Mouse (Mus musculus): ENCODE results near the gene Twf2. TPM values are rescaled to one million over a fixed set of nuclear protein-coding genes. Genes with fewer than 3 reads are reported as not detected.

Twf2 gene
- total RNA-seq, 1 experiment from 2014 or later: 102 TPM

DNA sequence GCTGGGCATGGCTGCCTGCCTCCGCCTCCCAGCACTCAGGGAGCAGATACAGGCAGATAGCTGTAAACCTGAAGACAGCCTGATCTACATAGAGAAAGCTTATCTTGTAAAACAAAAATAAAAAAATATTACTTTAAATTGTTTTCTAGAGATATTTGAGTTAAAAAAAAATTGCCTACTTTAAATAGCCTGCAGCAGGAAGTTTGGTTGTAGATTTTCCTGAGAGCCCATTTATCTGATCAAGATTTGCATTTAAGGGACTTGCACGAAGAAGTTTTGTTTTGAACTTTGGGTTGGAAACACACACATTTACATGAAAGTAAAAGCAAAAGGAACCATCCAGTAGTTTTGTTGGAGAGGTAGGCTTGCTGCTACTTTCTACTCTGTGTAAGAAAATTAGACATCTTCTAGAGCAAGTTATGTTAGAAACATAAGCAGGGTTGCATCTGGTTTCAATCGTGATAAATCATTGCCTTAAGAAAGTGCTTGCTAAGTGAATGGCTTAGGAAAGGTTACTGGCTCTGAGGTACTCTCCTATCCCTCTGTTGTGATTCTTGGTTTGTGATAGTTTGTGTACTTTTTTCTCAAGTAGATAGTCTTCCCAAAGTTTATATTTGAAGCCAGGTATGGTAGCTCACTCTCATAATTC is 27.2 kb upstream of the Twf2 start:
- no peak for ATAC-seq (ENCODE audit: extremely low read depth, insufficient number of reproducible peaks, low FRiP score, poor library complexity, severe bottlenecking)

DNA sequence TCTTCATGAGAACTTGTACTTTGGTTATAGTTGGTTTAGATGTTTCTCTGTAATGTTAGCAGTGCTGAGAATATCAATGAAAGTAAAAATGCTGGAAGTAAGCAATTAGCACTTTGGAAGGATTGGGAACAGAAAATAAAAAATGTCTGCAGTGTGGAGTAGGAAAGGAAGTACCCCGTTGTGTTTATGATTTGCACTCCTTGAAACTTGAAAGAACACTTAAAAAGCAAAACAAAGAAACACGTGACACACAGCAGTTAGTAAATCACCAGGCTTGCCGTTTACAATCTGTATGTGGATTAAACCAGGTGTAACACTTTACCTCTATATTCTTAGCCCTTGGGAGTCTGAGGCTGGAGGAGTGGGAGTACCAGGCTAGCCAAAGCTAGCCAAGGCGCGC is 26.1 kb upstream of the Twf2 start:
- no peak for ATAC-seq (ENCODE audit: extremely low read depth, insufficient number of reproducible peaks, low FRiP score, poor library complexity, severe bottlenecking)

DNA sequence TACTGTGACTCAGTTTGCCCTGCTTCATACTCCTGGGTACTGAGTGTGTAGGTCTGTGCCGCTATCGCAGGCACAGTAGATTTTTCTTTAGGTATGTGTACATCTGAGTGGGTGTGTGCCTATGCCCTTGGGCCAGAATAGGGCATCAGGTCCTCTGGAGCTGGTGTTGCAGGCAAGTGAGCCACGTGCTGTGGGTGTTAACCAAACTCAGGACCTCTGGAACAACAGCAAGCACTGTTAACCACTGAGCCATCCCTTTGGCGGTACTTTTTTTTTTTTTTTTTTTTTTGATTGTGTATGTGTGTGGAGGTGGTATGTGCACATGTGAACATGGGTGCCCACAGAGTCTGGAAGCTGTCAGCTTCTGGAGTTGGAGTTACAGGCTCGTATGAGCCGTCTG is 25.1 kb upstream of the Twf2 start:
- ATAC-seq (ENCODE audit: extremely low read depth, insufficient number of reproducible peaks, low FRiP score, poor library complexity, severe bottlenecking): no peak

DNA sequence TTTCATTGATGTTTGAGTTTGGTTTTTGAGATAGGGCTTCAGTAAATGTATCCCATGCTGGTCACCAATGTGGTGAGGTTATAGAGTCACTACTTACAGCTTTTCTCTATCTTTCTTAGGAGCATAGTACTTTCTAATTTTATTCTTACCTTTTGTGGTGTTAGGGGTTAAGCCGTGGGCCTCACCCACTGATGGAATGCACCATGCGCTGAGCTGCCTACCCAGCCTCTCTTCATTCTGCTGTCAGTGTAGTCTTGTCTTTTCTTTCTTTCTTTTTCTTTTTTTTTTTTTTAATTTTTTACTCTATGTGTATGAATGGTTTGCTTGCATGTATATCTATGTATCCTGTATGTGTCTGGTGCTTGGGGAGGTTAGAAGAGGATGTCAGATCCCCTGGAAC is 23.5 kb upstream of the Twf2 start:
- ATAC-seq (ENCODE audit: extremely low read depth, insufficient number of reproducible peaks, low FRiP score, poor library complexity, severe bottlenecking): no peak

DNA sequence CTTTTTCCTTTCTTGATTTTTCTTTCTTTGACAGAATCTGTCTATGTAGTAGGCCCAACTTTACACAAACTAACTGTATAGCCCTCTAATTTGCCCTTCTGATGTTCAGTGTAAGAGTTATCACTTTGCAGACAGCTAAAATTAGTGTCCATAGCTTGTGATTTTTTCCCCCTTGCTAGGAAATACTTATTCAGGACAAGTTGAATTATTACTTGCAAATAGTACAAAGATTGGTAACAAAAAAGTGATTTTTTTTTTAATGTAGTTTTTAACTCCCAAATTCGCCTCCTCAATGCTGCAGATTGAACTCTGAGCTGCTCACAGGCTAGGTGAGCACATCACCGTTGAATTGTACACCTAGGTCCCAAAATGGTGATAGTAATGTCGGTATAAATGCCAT is 22.9 kb upstream of the Twf2 start:
- ATAC-seq (ENCODE audit: extremely low read depth, insufficient number of reproducible peaks, low FRiP score, poor library complexity, severe bottlenecking): no peak

DNA sequence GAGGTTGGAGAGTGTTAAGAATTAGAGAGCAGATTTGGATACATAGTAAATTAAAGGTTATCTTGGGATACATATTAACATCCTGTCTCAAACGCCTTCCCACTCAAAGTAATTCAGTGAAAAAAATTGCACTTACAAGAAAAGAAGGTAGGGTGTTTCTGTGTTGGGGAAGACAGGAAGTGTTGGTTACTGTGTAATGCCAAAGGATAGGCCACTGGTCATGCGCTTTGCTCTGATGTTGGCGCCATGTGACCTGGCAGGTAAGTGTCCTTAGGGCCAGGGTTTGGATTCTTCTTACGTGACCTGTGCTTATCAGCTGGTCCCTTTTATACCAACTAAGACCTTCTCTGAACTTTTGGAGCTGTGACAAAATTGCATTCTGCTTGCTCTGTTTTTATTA is 20.8 kb upstream of the Twf2 start:
- ATAC-seq (ENCODE audit: extremely low read depth, insufficient number of reproducible peaks, low FRiP score, poor library complexity, severe bottlenecking): no peak

DNA sequence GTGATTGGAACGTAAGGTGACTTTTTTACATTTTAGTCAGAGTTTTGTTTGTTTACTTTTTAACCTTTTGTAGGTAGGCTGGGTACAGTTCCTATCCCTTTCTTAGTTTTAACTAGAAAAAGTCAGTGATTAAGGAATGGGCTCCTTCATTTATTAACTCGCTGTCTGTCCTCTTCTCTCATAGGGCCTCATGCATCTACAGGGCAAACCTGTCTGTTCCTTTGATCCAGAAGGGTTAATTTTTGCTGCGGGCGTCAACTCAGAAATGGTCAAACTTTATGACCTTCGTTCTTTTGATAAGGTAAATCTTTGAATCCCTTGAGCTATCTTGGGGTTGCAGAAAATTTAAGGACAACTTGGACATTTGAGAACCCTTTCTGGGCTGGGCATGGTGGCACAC is 18.9 kb upstream of the Twf2 start:
- no peak for ATAC-seq (ENCODE audit: extremely low read depth, insufficient number of reproducible peaks, low FRiP score, poor library complexity, severe bottlenecking)

DNA sequence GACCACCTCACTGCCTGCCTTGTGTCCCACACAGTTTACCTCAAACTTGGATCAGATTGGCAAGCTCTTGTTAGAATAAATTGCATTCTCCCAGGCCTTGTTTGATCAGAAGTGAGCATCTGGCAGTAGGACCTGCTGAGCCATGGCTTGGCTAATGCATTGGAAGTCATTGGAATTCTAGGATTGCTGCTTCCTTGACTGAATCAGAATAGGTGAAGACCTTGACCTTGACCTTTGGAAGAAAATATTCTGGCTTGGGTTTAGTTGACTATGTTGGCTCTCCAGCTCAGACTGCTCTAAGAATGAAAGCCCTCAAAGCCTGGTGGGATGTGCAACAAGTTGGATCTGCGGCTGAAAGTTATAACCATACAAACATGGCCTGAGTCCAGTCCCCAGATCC is 11.6 kb upstream of the Twf2 start:
- ATAC-seq (ENCODE audit: extremely low read depth, insufficient number of reproducible peaks, low FRiP score, poor library complexity, severe bottlenecking): no peak

DNA sequence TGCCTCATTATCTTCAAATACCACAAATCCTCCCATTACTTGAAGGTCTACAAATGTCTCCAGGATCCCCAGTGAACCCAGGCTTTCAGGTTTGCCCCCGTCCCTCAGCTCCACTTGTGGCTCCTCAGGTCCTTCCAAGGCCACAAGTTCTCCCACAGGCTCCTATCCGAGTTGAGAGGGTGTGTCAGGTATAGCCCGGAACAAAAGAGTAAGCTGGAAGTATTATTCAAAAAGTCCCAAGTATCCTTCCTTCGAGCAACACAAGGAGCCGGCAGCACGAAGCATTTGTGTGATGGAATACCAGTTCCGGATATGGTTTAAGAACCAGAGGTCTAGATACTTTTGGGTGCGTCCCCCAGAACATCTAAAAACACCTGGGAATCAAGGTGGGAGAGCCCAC is 10.9 kb upstream of the Twf2 start:
- ATAC-seq (ENCODE audit: extremely low read depth, insufficient number of reproducible peaks, low FRiP score, poor library complexity, severe bottlenecking): no peak

DNA sequence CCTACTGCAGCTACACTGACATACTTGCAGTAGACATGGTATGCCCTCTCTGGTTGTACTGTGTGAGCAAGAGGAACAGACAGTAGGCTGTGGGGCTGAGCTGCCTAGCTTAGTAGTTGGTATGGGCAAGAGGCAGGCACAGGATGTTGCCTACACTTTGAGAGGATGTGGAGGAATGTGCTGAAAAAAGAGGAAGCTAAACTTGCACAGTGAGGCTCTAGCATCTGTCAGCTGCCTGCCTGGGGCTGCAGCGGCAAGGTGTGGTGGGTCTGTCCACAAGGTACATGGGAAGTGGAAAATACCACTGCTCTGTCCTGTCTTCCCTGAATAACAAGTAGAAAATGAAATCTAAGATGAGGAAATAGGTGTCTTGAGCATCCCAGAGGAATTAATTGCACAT is 9.9 kb upstream of the Twf2 start:
- peak; percentile 73 for ATAC-seq (ENCODE audit: extremely low read depth, insufficient number of reproducible peaks, low FRiP score, poor library complexity, severe bottlenecking)

DNA sequence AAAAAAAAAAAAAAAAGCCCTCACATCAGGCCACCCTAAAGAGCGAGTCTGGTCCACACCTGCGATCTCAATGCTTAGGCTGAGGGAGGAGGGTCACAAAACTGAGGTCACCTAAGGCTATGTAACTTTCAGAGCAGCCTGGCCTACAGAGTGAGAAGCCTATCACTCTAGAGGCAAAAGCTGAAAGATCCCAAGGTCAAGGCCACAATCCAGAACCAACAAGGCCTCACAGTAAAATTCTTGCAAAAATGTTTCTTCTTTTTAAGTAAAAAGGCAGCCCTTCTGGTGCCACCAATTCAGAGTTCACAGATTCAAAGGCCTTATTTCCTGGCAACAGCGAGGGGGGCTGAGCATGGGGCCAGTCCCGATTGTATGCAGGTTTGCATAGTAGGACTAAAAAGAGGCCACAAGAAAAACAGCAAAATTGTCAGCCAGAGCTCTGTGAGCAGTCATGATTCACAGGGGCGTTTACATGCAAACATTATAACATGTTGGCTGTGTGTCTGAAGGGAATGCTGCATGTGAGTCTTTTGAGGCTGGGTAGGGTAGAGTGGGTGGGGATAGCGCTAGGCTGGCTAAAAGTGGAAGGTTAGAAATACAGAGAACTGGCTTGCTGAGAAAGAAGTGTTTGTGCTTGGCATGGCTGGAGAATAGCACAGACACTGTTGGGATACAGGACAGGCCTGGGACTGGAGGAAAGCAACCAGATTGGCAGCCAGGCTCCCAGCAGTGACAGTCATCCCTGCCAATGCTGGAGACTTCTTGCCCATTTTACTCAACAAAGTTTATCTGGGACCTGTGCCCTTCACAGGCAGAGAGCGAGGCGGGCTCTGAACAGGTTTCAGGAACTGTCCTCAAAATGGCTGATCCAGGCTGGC is 8.7 kb upstream of the Twf2 start:
- ATAC-seq (ENCODE audit: extremely low read depth, insufficient number of reproducible peaks, low FRiP score, poor library complexity, severe bottlenecking): no peak

DNA sequence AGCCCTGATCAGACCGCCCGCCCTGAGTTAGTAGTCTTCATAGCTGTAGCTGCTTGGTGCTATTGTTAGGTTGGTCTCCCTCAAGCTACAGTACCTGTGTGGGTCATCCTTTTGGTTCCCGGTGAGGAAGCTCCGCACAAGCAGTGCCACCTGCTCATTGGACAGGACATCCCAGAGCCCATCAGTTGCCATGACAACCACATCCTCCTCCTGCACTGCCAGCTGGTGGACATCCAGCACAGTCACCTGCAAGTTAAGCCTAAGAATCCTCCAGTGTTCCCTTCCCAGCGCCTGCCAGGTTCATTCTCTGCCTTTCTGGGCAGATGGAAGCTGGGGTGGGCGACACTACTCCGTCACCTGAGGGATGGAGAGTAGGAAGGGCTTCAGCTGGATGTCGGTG is 7.2 kb upstream of the Twf2 start:
- ATAC-seq (ENCODE audit: extremely low read depth, insufficient number of reproducible peaks, low FRiP score, poor library complexity, severe bottlenecking): no peak

DNA sequence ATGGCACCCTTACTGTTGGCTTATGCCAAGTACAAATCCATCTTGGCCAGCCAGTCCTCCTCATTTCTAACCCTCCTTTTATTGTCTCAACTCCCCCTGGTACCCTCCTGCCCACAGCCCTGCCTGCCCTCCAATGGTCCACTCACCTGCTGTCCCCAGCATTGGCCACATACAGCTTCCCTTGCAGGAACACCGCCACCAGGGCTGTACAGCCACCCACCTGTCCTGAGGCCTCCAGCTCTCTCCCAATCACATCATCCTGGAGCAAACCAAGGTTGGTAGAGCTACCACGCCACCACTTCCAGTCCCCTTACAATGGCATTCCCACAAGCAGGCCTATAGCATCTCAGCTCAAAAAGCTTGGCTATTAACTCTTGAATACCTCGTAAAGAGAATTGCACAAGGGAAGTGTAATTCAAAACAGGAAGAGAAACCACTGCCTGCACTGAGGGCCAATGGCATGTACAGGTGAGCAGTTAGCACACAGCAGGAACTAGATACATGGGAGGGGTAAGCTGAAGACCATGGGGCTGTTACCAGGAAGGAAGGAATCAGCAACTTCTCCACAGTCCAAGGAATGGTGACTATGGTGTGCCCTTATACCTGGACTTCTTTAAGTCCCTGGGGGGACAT is 5.7 kb upstream of the Twf2 start:
- ATAC-seq (ENCODE audit: extremely low read depth, insufficient number of reproducible peaks, low FRiP score, poor library complexity, severe bottlenecking): peak; percentile 55; the same call in 1 of the 2 replicates

DNA sequence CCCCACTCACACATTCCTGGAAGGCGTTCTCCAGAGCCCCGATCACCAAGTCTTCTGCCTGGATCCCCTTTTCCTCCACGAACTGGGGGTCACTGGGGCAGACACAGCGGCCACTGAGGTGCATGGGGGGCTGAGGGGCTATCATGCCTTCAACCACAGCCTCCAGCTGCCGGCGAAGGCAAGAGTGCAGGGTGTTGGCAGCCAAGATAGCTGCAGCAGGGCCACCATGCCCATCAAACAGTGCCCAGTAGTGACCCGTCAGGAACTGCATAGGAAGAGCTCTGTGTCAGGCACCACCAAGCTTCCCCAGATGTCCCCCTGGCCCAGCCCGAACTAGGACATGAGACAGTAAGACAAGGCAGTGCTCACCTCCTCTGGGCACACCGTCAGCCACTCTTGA is 5.2 kb upstream of the Twf2 start:
- no peak for ATAC-seq (ENCODE audit: extremely low read depth, insufficient number of reproducible peaks, low FRiP score, poor library complexity, severe bottlenecking)

DNA sequence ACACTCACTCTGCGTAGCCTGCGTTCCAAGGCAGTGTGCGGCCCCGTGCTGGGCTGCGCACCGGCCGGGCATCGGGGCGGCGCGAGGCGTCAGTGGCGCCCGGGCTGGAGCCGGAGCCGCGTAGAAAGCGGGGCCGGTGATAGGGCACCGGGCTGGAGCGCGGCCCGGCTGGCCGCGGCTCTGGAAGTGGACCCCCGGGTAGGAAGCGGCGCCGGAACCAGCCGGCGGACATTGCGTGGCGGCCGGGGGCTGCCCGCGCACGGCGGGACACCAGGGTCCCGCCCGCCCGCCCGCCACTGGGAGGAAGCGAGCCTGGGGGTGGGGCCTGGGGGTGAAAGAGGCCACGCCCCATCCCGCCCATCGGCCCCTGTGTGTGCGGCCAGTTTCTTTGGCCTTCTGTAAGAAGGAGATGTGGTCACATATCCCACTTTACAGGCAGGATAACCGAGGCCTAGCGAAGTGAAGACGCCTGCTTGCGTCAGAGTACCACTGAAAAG is 3.9 kb upstream of the Twf2 start:
- ATAC-seq (ENCODE audit: extremely low read depth, insufficient number of reproducible peaks, low FRiP score, poor library complexity, severe bottlenecking): peak; percentile 46

DNA sequence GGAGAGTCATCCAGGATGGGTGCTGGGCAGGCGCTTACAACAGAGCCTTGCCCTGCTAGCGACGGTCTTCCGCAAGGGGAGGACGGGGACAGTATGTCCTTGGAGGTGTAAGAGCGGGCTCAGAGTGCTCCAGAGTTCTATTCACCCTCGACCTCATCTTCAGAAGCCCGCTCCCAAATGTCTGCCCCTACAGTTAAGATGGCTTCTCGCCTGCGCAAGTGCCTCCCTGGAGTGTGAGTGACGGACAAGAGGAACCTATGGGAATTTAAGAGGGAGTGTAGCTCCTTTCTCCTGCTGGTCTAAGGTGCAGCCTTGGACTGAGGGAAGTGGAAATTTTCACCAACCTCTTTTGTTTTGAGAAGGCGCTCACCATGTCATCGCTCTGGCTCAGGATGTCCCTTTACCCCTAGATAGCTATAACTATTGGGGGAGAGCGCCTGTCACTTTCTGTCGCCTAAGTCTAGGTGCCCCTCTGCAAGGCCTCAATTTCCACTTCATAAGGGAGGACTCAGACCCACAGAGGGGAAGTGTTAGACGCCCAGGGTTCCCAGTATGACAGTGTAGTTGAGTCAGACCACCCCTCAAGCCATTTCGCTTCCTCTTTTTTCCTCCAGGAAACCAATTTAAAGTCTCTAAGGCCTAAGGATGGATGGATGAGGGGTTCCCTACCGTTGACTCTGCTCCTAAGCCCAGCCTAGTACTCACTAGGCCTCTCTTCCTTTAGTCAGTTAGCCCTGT is 3.2 kb upstream of the Twf2 start, which contains the start of gene Ppm1m:
Ppm1m (minus strand) TSS at position 212 of the 738 bp plus-strand sequence.
- no peak for ATAC-seq (ENCODE audit: extremely low read depth, insufficient number of reproducible peaks, low FRiP score, poor library complexity, severe bottlenecking)

DNA sequence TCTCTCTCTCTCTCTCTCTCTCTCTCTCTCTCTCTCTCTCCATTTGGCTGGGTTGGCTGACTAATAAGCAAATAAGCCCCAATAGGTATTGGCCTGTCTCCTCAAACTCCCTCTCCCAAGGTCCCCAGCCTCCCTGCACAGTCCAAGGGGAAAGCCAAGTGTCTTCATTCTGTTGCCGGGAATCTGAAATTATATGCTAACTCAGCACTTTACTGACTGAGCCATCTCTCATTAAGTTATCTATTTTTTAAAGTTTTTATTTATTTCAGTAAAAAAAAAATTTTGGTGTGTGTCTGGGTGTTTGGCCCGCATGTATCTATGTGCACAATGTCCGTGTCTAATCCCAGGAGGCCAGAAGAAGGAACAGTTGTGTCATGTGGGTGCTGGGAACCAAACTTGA is 1.0 kb upstream of the Twf2 start:
- ATAC-seq (ENCODE audit: extremely low read depth, insufficient number of reproducible peaks, low FRiP score, poor library complexity, severe bottlenecking): no peak

DNA sequence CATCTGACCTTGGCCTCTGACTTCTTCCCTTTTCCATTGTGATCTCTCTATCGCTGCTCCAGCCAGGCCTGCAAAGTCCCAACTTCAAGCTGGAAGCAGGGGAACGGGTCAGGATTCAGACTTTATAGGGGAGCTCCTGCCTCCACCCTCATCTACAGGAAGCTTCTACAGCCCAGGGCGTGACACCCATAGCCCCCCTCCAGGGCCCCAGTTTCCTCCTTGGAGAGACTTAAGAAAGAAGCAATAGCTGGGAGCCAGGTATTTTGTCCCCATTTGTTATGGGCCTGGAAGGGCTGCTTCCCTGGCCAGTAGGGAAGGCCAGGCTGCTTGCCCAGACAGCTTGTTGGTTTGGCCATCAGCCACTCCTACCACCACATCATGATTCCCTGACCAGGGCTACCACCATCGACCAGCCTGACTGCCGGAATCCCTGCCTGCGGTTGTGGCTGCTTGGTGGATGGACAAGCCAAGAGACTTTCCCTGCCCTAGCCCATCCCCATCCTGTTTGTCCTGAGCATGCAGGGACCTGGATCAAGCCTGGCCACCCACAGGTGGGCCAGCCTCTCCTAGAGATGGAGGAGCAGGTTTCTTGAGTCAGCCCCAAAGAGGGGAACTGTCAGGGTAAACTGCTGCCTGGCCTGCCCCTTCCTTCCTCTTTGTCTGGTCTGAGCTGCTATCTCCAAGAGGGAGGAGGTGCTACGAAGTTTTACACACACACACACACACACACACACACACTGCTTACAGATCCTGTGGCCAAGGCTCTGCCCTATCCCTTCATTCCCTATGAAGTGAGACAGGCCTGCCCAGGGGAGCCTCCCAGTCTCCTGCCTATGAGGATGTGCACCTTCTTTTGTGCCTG is 1.3 kb downstream of the Twf2 start:
- peak; percentile 42 for ATAC-seq (ENCODE audit: extremely low read depth, insufficient number of reproducible peaks, low FRiP score, poor library complexity, severe bottlenecking)
